Mouse (Mus musculus) neural tube, embryonic 10.5 days (tissue): ENCODE results near the gene Mad1l1.
A peak's percentile ranks its signal among the peaks of the same experiment; 100 is the strongest.

Source experiments
- DNase-seq: peaks from one replicate; pipeline ENCODE4 v3.0.0-alpha.2; 2017; ENCODE audit warnings: low spot score; ENCODE audit errors: extremely low spot score

The Mad1l1 gene

GRCm38 (mm10) chr5:140221016-140221650 lies 100.2 kb downstream of the Mad1l1 start:
- no peak for DNase-seq

- DNase-seq: no peak
Measured at GRCm38 (mm10) chr5:140219252-140219651, 102.1 kb downstream of the Mad1l1 start.

DNA sequence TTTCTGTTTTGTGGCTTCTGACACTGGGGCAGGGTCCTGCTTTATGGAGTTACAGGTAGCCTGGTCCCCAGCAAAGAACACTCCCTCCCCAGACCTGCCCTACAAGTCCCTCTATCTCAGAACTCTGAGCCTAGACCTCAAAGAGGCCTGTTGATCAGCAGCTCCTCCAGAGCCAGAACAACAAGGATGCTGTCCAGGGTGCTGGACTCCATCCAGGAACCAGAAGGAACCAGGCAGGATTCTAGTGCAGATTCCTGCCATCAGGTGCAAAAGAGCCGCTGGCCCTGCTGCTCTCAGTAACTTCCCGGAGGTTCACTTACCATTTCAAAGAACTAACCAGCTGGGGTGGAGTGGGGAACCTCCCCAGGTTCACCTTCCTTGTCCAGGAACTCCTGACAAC lies 103.5 kb downstream of the Mad1l1 start:
- DNase-seq: no peak

DNA sequence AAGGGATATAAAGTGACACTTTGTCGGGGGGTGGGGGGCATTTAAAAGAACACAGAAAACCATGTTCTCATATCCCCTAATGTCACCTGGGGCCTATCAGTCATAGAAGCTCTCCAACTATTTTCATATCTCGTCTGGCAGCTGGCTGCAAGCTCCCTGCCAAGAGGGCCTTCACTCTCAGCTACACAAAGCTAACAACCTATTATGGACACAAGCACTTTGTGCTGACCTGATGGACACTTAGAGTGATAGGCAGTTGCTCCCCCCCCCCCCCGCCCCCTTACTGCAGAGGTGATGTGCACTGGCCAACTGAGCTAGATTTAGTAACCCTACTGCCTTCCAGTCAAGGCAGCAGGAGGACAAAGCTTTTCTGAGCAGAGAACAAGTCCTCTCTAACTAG lies 104.3 kb downstream of the Mad1l1 start:
- DNase-seq: no peak

DNA sequence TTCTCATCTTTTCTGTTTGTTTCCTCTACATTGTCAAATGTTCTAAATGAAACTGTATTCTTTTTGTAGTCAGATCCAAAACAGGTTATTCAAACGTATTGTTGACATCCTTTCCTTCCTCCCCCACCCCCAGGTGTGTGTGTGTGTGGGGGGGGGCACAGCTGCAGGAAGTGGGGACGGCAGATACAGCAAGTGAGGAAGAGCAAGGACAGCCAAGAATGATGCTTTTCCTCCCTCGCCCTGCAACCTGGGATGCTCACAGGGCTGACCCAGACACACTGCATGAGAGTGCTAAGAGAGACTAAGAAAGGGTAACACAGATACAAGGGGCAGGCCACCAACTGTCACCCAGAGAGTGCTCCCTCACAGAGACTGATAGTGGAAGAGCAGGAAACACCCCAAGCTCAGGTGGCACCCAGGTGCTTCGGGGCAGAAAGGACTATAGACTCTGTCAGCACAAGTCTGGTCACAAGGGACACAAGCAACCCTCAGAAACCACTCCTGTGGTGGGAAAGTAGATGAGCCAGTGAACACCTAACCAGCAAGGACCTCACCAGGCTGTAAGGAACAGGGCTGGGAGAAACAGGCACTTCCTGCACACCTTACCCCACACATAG lies 105.8 kb downstream of the Mad1l1 start:
- DNase-seq: no peak

GRCm38 (mm10) chr5:140213001-140213400 lies 108.4 kb downstream of the Mad1l1 start:
- no peak for DNase-seq

GRCm38 (mm10) chr5:140210417-140211184 lies 110.8 kb downstream of the Mad1l1 start:
- no peak for DNase-seq

DNA sequence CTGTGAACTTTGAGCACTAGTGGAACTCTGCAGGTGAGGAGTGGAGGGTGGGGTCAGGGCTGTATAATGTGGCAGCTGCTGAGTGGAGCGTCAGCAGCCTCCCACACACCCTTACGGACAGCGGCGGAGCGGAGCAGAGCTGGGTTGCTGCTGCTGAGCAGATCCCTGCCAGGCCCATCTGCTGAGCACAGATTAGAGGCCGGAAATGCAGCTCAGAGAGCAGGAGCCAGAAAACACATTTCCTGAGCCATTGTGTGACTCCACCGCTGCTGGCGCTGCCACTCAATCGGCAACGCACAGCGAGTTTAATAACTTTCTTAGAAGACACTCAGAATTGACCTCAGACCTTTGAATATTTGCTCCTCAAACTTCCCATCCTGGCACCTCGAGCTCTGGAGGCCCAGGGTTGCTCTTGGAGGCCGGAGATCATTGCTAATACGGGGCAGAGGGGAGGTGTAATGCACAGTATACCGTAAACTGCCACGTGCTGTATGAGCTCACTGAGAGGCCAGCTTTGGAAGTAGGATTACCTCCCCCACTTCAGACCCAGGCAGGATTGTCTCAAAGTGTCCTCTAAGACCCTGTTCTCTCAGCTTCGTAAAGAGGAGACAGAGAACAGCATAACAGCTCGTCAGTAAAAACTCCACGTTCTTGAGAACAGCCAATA lies 112.5 kb downstream of the Mad1l1 start:
- peak; percentile 30 for DNase-seq

GRCm38 (mm10) chr5:140206726-140207703 lies 114.3 kb downstream of the Mad1l1 start:
- DNase-seq: no peak

DNA sequence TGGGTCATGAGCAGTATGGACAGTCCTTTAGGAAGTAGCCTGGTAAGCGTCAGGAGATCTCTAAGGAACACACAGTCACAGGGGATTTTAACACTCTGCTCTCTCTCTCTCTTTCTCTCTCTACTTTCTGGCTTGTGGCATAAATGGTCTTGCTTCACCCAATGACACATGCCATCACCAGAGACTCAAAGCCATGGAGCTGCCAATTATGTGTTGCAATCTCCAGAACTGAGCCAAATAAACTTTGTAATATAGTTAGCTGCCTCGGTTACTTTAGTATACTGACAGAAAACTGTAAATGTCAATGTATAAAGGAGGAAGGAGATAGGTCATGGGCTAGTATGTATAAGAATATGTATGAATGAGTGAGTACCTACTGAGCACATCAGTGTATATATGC lies 115.4 kb downstream of the Mad1l1 start:
- no peak for DNase-seq

DNA sequence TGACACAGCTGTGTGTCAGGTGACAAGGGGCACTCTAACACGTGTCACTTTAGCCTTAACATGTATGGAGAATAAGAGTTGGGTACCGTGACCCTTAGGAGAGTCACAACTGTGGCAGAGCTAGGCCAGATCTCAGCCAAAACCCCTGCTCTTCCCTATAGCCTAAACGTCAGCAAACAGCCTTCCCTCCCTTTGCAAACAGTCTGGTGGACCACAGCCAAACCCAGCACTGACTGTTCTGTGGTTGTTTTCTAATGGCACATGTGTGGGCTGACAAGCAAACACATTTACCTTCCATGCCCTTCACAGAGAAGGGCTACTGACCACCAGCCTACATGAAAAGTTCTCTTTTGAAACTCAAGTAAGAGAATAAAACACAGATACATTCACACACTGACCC lies 116.9 kb downstream of the Mad1l1 start:
- DNase-seq: no peak

GRCm38 (mm10) chr5:140204037-140204436 lies 117.3 kb downstream of the Mad1l1 start:
- DNase-seq: no peak

DNA sequence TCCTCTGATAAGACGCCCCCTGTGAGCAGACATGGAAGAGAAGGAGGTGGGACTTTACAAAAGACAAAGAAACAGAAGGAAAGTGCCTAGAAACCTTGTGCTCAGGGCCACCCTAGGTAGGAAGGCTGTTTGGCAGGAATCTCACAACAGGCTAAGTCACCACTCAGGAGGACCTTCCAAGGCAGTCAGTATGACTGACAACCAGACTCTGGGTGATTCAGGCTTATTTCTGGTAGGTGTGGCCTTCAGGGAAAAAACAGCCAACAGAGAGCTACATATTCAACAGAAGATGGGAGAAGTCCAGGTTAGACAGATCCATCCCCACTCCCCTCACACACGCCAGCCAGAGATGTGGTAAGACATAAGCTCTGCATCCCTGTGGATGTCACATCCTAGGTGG lies 118.9 kb downstream of the Mad1l1 start:
- DNase-seq: no peak

DNA sequence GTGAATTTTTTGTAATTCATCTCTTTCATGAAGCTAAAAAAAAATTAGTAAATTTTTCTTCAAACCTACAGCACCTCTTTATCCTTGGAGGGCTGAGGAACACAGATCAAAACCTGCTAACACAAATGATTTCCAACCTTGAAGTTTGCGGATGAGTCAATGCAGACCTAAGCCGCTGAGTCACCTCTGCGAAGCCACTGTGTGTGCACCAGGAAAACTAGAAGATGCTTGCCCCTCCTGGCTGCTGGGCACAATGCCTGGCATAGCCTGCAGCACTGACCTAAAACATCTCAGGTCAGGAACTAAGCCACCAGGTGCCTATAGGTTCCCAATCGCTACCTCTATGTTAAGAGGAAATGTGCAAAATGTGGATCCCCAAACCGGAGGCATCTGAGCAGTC lies 119.8 kb downstream of the Mad1l1 start:
- DNase-seq: no peak

GRCm38 (mm10) chr5:140201109-140201508 lies 120.2 kb downstream of the Mad1l1 start:
- no peak for DNase-seq

DNA sequence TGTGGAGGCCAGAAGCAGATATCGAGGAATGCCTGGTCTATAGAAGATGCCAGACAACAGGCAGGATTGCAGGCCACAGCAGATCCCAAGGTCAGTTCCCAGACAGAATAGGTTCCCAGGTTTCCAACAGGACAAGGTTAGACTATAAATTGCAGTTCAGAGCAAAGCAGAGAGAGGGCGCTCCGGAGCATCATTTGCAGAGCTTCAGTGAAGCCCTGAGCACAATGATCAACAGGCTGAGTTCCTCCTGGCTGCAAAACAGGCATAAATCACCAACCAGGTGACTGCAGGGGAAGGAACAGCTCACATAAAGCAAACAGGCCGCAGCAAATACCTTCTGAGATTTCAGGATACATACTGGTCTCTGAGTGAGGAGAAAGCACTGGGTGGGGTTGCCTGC lies 123.6 kb downstream of the Mad1l1 start:
- DNase-seq: peak; percentile 73

GRCm38 (mm10) chr5:140196446-140196845 lies 124.9 kb downstream of the Mad1l1 start:
- no peak for DNase-seq

DNA sequence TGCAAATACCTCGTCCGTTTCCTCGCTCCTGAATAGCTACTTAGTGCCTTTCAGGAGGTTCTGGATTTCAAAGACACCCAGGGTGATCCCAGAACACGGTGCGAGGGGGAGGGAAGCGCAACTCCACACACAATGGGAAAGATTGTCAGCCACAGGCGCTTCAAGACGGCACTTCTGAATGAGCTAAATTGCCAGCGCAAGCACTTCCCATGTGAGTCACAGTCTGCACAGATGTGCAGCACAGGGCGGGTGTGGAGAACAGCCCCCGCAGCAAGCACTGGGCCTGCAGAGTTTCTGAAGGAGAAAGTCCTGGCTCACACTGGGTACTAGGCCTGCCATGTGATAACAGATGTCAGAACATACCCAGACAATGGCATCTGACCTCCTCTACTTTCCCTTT lies 127.2 kb downstream of the Mad1l1 start:
- DNase-seq: no peak

GRCm38 (mm10) chr5:140191539-140191938 lies 129.8 kb downstream of the Mad1l1 start:
- DNase-seq: no peak

- DNase-seq: no peak
Measured at GRCm38 (mm10) chr5:140186351-140186750, 135.0 kb downstream of the Mad1l1 start.

- no peak for DNase-seq
Measured at GRCm38 (mm10) chr5:140185757-140186156, 135.6 kb downstream of the Mad1l1 start.
